Mouse (Mus musculus) neural tube, embryonic 11.5 days (tissue): Measurements from ENCODE around the gene Cox8a. TPM values are rescaled to one million over a fixed set of nuclear protein-coding genes. Genes with fewer than 3 reads are reported as not detected.

ENCODE experiments used
- ATAC-seq: fragments of 200-750 bp; cut with Nextera tagmentation; 2 replicates; pipeline ENCODE4 v1.8.0; 2017; ENCODE audit warnings: moderate number of reproducible peaks, mild to moderate bottlenecking, moderate TSS enrichment, moderate library complexity; ENCODE audit not compliant: insufficient read depth, low FRiP score, low TSS enrichment
- DNase-seq: peaks from one replicate; pipeline ENCODE4 v3.0.0-alpha.2; 2015; ENCODE audit warnings: low spot score
- H3K27ac ChIP-seq: fragments of 300-500 bp; sonication (generic); 2 replicates; pipeline ENCODE4 v1.5.1; 2014; ENCODE audit warnings: low read depth, mild to moderate bottlenecking, low read length
- H3K27me3 ChIP-seq: fragments of 300-500 bp; sonication (generic); 2 replicates; pipeline ENCODE4 v1.6.1; 2014; ENCODE audit warnings: mild to moderate bottlenecking, low read length, mixed read lengths; ENCODE audit not compliant: control insufficient read depth, insufficient read depth
- H3K36me3 ChIP-seq: fragments of 300-500 bp; sonication (generic); 2 replicates; pipeline ENCODE4 v1.6.1; 2014; ENCODE audit warnings: mild to moderate bottlenecking, low read length, moderate library complexity, mixed read lengths; ENCODE audit not compliant: control insufficient read depth, insufficient read depth
- H3K4me1 ChIP-seq: fragments of 300-500 bp; sonication (generic); 2 replicates; pipeline ENCODE4 v1.6.1; 2014; ENCODE audit warnings: low read length, mixed read lengths; ENCODE audit not compliant: control insufficient read depth, insufficient read depth
- H3K4me2 ChIP-seq: fragments of 300-500 bp; sonication (generic); 2 replicates; pipeline ENCODE4 v1.6.1; 2014; ENCODE audit warnings: low read depth, mild to moderate bottlenecking, moderate library complexity
- H3K4me3 ChIP-seq: fragments of 300-500 bp; sonication (generic); 2 replicates; pipeline ENCODE4 v1.5.1; 2014; ENCODE audit warnings: low read depth, low read length
- H3K9ac ChIP-seq: fragments of 300-500 bp; sonication (generic); 2 replicates; pipeline ENCODE4 v1.6.1; 2014; ENCODE audit warnings: mild to moderate bottlenecking, low read length
- H3K9me3 ChIP-seq: fragments of 300-500 bp; sonication (generic); 2 replicates; pipeline ENCODE4 v1.6.1; 2016; ENCODE audit warnings: low read length; ENCODE audit not compliant: control insufficient read depth
- WGBS: fragments of 180-500 bp; shearing (Covaris S2); extraction: QIAGEN DNeasy Blood & Tissue Kit; methylation state at CpG from one replicate; pipeline ENCODE4 v1.1.7; 2014; 5-methylcytosine and 5-hydroxymethylcytosine counted together
- polyA plus RNA-seq: library from polyadenylated mRNA; unstranded; fragments of >200 nt; fragmentation: Nextera tagmentation; extraction: Ambion mirVana; gene quantifications from 2 replicates; pipeline ENCODE4 v1.2.1, GENCODE M21; 2014

Gene Cox8a
- polyA plus RNA-seq, 1 experiment from 2014 or later = 706 TPM

GRCm38 (mm10) chr19:7234537-7235221, 17.3 kb upstream of the Cox8a start:
- peak; percentile 76; the same call in 1 of the 2 replicates for ATAC-seq
- Histone ChIP-seq H3K4me3 (no peak overlapping the region), H3K9me3 (no peaks in the 10 kb centered on the region), H3K27ac (no peak overlapping the region), H3K4me2 (no peak overlapping the region), H3K36me3 (peaks cover 10% of the 10 kb centered on the region; the same call in 1 of the 2 replicates), H3K4me1 (peaks cover 1% of the 10 kb centered on the region), H3K9ac (no peak overlapping the region), H3K27me3 (no peaks in the 10 kb centered on the region)
- peak; percentile 77 for DNase-seq
- 63% methylated on average over 8 of the region's 8 CpGs for WGBS

DNA sequence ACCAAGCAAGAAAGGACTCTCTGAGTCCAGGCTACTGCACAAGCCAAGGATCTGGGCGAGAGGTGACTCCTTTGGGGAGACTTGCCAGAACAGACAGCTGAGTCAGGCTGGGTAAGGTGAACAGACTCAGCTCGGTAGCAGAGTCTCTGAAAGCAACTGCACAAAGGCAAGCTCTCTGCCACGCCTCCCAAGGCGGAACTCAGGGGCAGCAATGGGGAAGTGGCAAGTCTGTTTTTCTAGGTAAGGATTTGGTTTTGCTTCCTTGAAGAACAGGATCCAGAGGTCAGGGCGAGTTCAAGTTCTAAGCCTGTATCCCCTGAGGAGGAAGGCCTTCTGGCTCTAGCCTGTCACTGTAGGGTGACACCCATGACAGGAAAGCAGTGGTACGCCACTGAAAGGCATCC, 9.1 kb upstream of the Cox8a start:
- peaks cover 21% of the 10 kb centered on the region for H3K36me3 ChIP-seq
- ATAC-seq = no peak

GRCm38 (mm10) chr19:7225096-7225690, 7.8 kb upstream of the Cox8a start:
- H3K36me3 ChIP-seq = peaks cover 20% of the 10 kb centered on the region

More for the DNA sequence above, 9.1 kb upstream of the Cox8a start:
- no peaks in the 10 kb centered on the region for H3K9me3 ChIP-seq
- no peak for DNase-seq
- H3K27me3 ChIP-seq = no peaks in the 10 kb centered on the region
- H3K4me2 ChIP-seq = no peak overlapping the region
- no peak overlapping the region for H3K27ac ChIP-seq
- no peaks in the 10 kb centered on the region for H3K4me1 ChIP-seq
- WGBS = 86% methylated on average over 6 of the region's 6 CpGs
- no peak overlapping the region for H3K9ac ChIP-seq
- no peak overlapping the region for H3K4me3 ChIP-seq

GRCm38 (mm10) chr19:7224253-7224652, 6.8 kb upstream of the Cox8a start:
- no peak overlapping the region for H3K9ac ChIP-seq
- H3K27me3 ChIP-seq = no peaks in the 10 kb centered on the region
- ATAC-seq = no peak
- H3K4me3 ChIP-seq = no peak overlapping the region
- no peak overlapping the region for H3K27ac ChIP-seq
- no peaks in the 10 kb centered on the region for H3K9me3 ChIP-seq
- H3K4me1 ChIP-seq = no peaks in the 10 kb centered on the region
- H3K36me3 ChIP-seq = peaks cover 11% of the 10 kb centered on the region
- no peak for DNase-seq
- H3K4me2 ChIP-seq = no peak overlapping the region
- 93% methylated on average over 3 of the region's 3 CpGs for WGBS

More at GRCm38 (mm10) chr19:7225096-7225690, 7.8 kb upstream of the Cox8a start:
- no peaks in the 10 kb centered on the region for H3K4me1 ChIP-seq
- H3K9me3 ChIP-seq = no peaks in the 10 kb centered on the region
- H3K27me3 ChIP-seq = no peaks in the 10 kb centered on the region
- no peak overlapping the region for H3K9ac ChIP-seq
- DNase-seq (no peak), ATAC-seq (no peak)
- H3K4me3 ChIP-seq = no peak overlapping the region
- H3K27ac ChIP-seq = no peak overlapping the region
- no peak overlapping the region for H3K4me2 ChIP-seq
- WGBS = 90% methylated on average over 9 of the region's 9 CpGs

DNA sequence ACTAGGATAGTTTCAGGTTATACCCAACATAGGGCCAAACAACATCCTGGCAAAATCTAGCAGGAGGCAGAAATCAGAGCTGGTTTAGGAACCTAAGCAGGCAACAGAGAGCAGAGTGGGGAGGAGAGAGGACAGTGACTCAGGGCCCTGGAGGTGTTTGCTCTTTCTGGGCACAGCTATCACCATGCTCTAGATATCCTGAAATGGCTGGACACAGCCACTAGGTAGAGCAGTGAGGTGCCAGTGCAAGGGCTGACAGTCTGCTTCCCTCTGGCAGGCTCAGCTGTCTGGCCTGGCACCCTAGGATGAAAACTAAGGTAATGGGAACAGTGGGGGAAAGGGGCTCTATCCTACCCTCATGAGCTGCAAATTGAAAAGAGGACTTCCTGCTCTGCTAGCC, 6.1 kb upstream of the Cox8a start:
- Histone ChIP-seq H3K9ac (no peak overlapping the region), H3K27me3 (no peaks in the 10 kb centered on the region), H3K4me2 (no peak overlapping the region), H3K9me3 (no peaks in the 10 kb centered on the region), H3K27ac (no peak overlapping the region), H3K4me3 (no peak overlapping the region), H3K4me1 (no peaks in the 10 kb centered on the region), H3K36me3 (peaks cover 8% of the 10 kb centered on the region; the same call in 1 of the 2 replicates)
- DNase-seq (no peak), ATAC-seq (no peak)

GRCm38 (mm10) chr19:7222196-7222595, 4.8 kb upstream of the Cox8a start:
- 89% methylated on average over 6 of the region's 6 CpGs for WGBS
- H3K36me3 ChIP-seq = peaks cover 3% of the 10 kb centered on the region; the same call in 1 of the 2 replicates
- H3K4me3 ChIP-seq = no peak overlapping the region
- H3K27ac ChIP-seq = no peak overlapping the region
- no peaks in the 10 kb centered on the region for H3K27me3 ChIP-seq
- ATAC-seq = no peak
- no peaks in the 10 kb centered on the region for H3K9me3 ChIP-seq
- H3K4me2 ChIP-seq = no peak overlapping the region
- no peak overlapping the region for H3K9ac ChIP-seq
- no peak for DNase-seq
- H3K4me1 ChIP-seq = no peaks in the 10 kb centered on the region

- ATAC-seq (no peak), DNase-seq (no peak)
- H3K9me3 ChIP-seq = no peaks in the 10 kb centered on the region
- peaks cover 7% of the 10 kb centered on the region for H3K4me1 ChIP-seq
- no peaks in the 10 kb centered on the region for H3K27me3 ChIP-seq
- H3K36me3 ChIP-seq = peaks cover 9% of the 10 kb centered on the region
- H3K9ac ChIP-seq = no peak overlapping the region
- no peak overlapping the region for H3K4me3 ChIP-seq
- WGBS = 94% methylated on average over 5 of the region's 5 CpGs
- H3K4me2 ChIP-seq = no peak overlapping the region
- no peak overlapping the region for H3K27ac ChIP-seq
Observed at GRCm38 (mm10) chr19:7218753-7219152, 1.3 kb upstream of the Cox8a start.

DNA sequence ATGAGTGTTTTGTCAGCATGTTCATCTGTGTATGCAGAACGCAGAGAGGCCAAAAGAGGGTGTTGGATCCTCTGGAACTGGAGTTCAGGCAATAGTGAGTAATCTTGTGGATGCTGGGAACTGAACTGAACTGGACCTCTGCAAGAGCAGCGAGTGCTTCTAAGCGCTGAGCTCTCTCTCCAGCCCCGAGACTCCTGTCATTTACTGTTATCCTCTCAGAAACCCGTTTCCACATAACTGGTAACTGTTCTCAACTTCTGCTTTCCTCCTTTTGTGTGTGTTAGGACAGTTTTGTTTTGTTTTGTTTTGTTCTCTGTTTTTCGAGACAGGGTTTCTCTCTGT, 481 bp upstream of the Cox8a start:
- WGBS = 13% methylated on average over 6 of the region's 6 CpGs
- Histone ChIP-seq H3K4me3 (peak overlapping the region; percentile 83), H3K27ac (no peak overlapping the region), H3K4me2 (peak overlapping the region; percentile 58), H3K9me3 (no peaks in the 10 kb centered on the region), H3K4me1 (peaks cover 7% of the 10 kb centered on the region), H3K36me3 (peaks cover 10% of the 10 kb centered on the region), H3K9ac (peak overlapping the region; percentile 41), H3K27me3 (no peaks in the 10 kb centered on the region)
- DNase-seq (no peak), ATAC-seq (peak; percentile 42)

DNA sequence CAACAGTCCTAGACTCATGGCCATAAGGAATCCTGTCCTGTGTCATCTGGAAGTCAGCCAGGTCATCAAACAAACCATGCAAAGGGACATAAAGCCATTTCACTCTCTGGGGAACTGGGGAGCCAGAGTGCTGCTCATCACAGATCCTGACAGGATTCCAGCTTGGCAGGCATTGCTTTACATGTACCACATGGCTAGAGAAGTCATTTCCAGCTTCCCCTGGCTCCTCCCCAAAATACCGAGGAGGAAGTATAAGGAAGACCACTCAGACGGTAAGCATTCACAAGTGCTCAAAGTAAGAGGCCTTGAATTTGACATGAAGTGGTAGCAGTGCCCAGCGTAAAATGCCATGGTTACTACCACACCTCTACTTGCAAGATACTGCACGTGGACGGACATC, 2.9 kb downstream of the Cox8a start:
- no peak for DNase-seq
- H3K36me3 ChIP-seq = peaks cover 15% of the 10 kb centered on the region
- H3K4me3 ChIP-seq = no peak overlapping the region
- H3K4me1 ChIP-seq = peaks cover 7% of the 10 kb centered on the region
- H3K9me3 ChIP-seq = no peaks in the 10 kb centered on the region
- no peak overlapping the region for H3K9ac ChIP-seq
- 96% methylated on average over 5 of the region's 5 CpGs for WGBS
- ATAC-seq = no peak
- no peaks in the 10 kb centered on the region for H3K27me3 ChIP-seq
- H3K27ac ChIP-seq = no peak overlapping the region
- no peak overlapping the region for H3K4me2 ChIP-seq
